Mouse (Mus musculus) heart, postnatal 0 days (tissue): ENCODE measurements around the gene Lrch4.

Experiments used
- CTCF ChIP-seq: IDR thresholded peaks from 2 replicates; pipeline ENCODE4 v1.5.1; 2016; ENCODE audit warnings: antibody characterized with exemption, control low read depth, low read depth
- EP300 ChIP-seq: IDR thresholded peaks from 2 replicates; pipeline ENCODE4 v1.6.1; 2016; ENCODE audit warnings: antibody characterized with exemption, low read depth

- TF ChIP-seq EP300: no peak
- TF ChIP-seq CTCF: no peak
Observed at GRCm38 (mm10) chr5:137672361-137672760, 43.4 kb downstream of the Lrch4 start.
